ENCODE assay signal across 12 mouse cellular contexts in genomic region chr4:58534141-58534571, GRCm38 (mm10). TPM values are rescaled to one million over a fixed set of nuclear protein-coding genes. Genes with fewer than 3 reads are reported as not detected.
DNase-seq lines count a peak whose midpoint lies in the region; ATAC-seq and TF ChIP-seq lines count a peak whose summit lies in the region.
"Had no signal": no experiment of that assay in that cellular context is flagged by ENCODE, and none has a peak within 500 bp of the region (broad histone marks: within the 10 kb centered on the region; RNA-seq: fewer than 3 reads in every experiment).

No protein-coding gene starts in this region.

- TF ChIP-seq EP300 in heart, adult 2 months (IDR thresholded peaks at IDR 0.05; ENCODE audit: insufficient read depth, low read depth, low read length), result no peak

- no peak for ATAC-seq in heart, embryonic 12.5 days (ENCODE audit: insufficient number of reproducible peaks, low FRiP score)
- ATAC-seq in hindbrain, embryonic 13.5 days (ENCODE audit: low FRiP score), result no peak
- ATAC-seq in midbrain, embryonic 16.5 days, result peak; percentile 64; the same call in 1 of the 2 replicates
- no peak for ATAC-seq in monocyte, adult 5-6 weeks (replicated peaks; ENCODE audit: insufficient number of reproducible peaks, low FRiP score, low TSS enrichment, poor library complexity, severe bottlenecking)

- H3K79me2 ChIP-seq in heart, adult 2 months (replicated peaks; ENCODE audit: control insufficient read depth, insufficient read depth, low read length), result no peaks in the 10 kb centered on the region

- TF ChIP-seq CTCF in heart, adult 2 months (IDR thresholded peaks at IDR 0.05), result no peak

- H3K27ac ChIP-seq in heart, embryonic 12.5 days (ENCODE audit: poor library complexity, severe bottlenecking), result no peak overlapping the region
- H3K27ac ChIP-seq in heart, adult 2 months, result no peak overlapping the region
- H3K27ac ChIP-seq in hindbrain, embryonic 13.5 days, result no peak overlapping the region
- no peak overlapping the region for H3K27ac ChIP-seq in midbrain, embryonic 16.5 days (ENCODE audit: low read length)
- H3K27ac ChIP-seq: left cerebral cortex, adult 2 months had no signal

- WGBS in heart, embryonic 12.5 days, result 24% methylated on average over 13 of the region's 13 CpGs
- WGBS in heart, adult 2 months, result 43% methylated on average over 13 of the region's 13 CpGs
- 28% methylated on average over 13 of the region's 13 CpGs for WGBS in hindbrain, embryonic 13.5 days
- 32% methylated on average over 13 of the region's 13 CpGs for WGBS in midbrain, embryonic 16.5 days

- DNase-seq in heart, adult 2 months, result no peak
- peak; percentile 62 for DNase-seq in embryo, embryonic 10.5 days (ENCODE audit: low spot score)
- DNase-seq in urinary bladder, postnatal 10 days (ENCODE audit: low spot score), result no peak
- DNase-seq in cerebellum, adult 11 months, result no peak
- DNase-seq: cerebellum, adult 18-20 months; thymus, postnatal 36 days had no signal

- peaks cover 16% of the 10 kb centered on the region for H3K4me1 ChIP-seq in heart, embryonic 12.5 days (replicated peaks)
- H3K4me1 ChIP-seq in heart, adult 2 months (ENCODE audit: control insufficient read depth, insufficient read depth, low read length), result peaks cover 3% of the 10 kb centered on the region
- H3K4me1 ChIP-seq in hindbrain, embryonic 13.5 days (replicated peaks), result peaks cover 9% of the 10 kb centered on the region
- peaks cover 5% of the 10 kb centered on the region; the same call in 1 of the 2 replicates for H3K4me1 ChIP-seq in midbrain, embryonic 16.5 days (ENCODE audit: control insufficient read depth, insufficient read depth, low read length)

- peaks cover 4% of the 10 kb centered on the region; the same call in 1 of the 2 replicates for H3K36me3 ChIP-seq in heart, embryonic 12.5 days
- no peaks in the 10 kb centered on the region for H3K36me3 ChIP-seq in heart, adult 2 months (ENCODE audit: control insufficient read depth, insufficient read depth, low read length)
- H3K36me3 ChIP-seq in hindbrain, embryonic 13.5 days, result no peaks in the 10 kb centered on the region
- H3K36me3 ChIP-seq in midbrain, embryonic 16.5 days (ENCODE audit: control insufficient read depth, insufficient read depth, low read length), result no peaks in the 10 kb centered on the region

- H3K4me3 ChIP-seq in heart, embryonic 12.5 days, result no peak overlapping the region
- no peak overlapping the region for H3K4me3 ChIP-seq in heart, adult 2 months
- H3K4me3 ChIP-seq in hindbrain, embryonic 13.5 days, result no peak overlapping the region
- H3K4me3 ChIP-seq in midbrain, embryonic 16.5 days (ENCODE audit: low read depth, low read length), result 0 out of 2 replicates have a peak overlapping the region, but pooled peaks have one; percentile 9
- H3K4me3 ChIP-seq: left cerebral cortex, adult 2 months had no signal

- H3K9me3 ChIP-seq in heart, embryonic 12.5 days (replicated peaks), result 0 out of 2 replicates have a peak, but pooled peaks cover 3% of the 10 kb centered on the region
- H3K9me3 ChIP-seq in hindbrain, embryonic 13.5 days, result 0 out of 2 replicates have a peak, but pooled peaks cover 3% of the 10 kb centered on the region
- H3K9me3 ChIP-seq in midbrain, embryonic 16.5 days (replicated peaks; ENCODE audit: control insufficient read depth, low read length, poor library complexity, severe bottlenecking), result no peaks in the 10 kb centered on the region; the same call in 1 of the 2 replicates

- intact Hi-C loops in heart, adult 2 months (cut with DNase I), result no loop called here

- TF ChIP-seq POLR2A in heart, adult 2 months (IDR thresholded peaks at IDR 0.05; ENCODE audit: insufficient read depth, low read depth, low read length), result no peak

- H3K27me3 ChIP-seq in heart, embryonic 12.5 days (replicated peaks), result no peaks in the 10 kb centered on the region
- no peaks in the 10 kb centered on the region for H3K27me3 ChIP-seq in heart, adult 2 months (ENCODE audit: control insufficient read depth, insufficient read depth, low read length)
- no peaks in the 10 kb centered on the region for H3K27me3 ChIP-seq in hindbrain, embryonic 13.5 days
- H3K27me3 ChIP-seq in midbrain, embryonic 16.5 days (ENCODE audit: control insufficient read depth, insufficient read depth, low read depth, low read length), result no peaks in the 10 kb centered on the region
- H3K27me3 ChIP-seq: CH12.LX had no signal

- peak overlapping the region; percentile 47 for H3K4me2 ChIP-seq in heart, embryonic 12.5 days
- peak overlapping the region; percentile 27 for H3K4me2 ChIP-seq in hindbrain, embryonic 13.5 days
- peak overlapping the region; percentile 29 for H3K4me2 ChIP-seq in midbrain, embryonic 16.5 days (ENCODE audit: low read length)

- no peak overlapping the region for H3K9ac ChIP-seq in heart, embryonic 12.5 days
- no peak overlapping the region for H3K9ac ChIP-seq in heart, adult 2 months (ENCODE audit: low read depth, low read length)
- no peak overlapping the region for H3K9ac ChIP-seq in hindbrain, embryonic 13.5 days
- H3K9ac ChIP-seq in midbrain, embryonic 16.5 days (ENCODE audit: low read depth, low read length), result no peak overlapping the region

RNA-seq across cellular contexts. Expression of gene Lpar1, which starts 19.5 kb away (rescaled TPM):
- 14.8 and 16.5 TPM in 2 replicates for polyA plus RNA-seq in heart, embryonic 12.5 days (2016; fragmentation: Nextera tagmentation; extraction: Ambion mirVana)
- total RNA-seq in heart, adult 2 months (2021), result 10 to 100 TPM in 1 of 2 experiments, 1 to 10 TPM in 1; 8.0 to 10.7 TPM
- 15.8 and 21.1 TPM in 2 replicates for polyA plus RNA-seq in heart, adult 2 months (2012; rRNA removed)
- 16.4 and 18.6 TPM in 2 replicates for polyA plus RNA-seq in hindbrain, embryonic 13.5 days (2015; fragmentation: Nextera tagmentation; extraction: Ambion mirVana)
- polyA plus RNA-seq in midbrain, embryonic 16.5 days (2015; fragmentation: Nextera tagmentation; extraction: Ambion mirVana), result 20.9 and 23.8 TPM in 2 replicates
- 0.19 TPM in 1 of 3 replicates, not detected in the others for total RNA-seq in monocyte, adult 5-6 weeks (2017)
